Mouse (Mus musculus) ES-Bruce4 (cell line): Measurements from ENCODE around the gene Tpcn1. TPM values are rescaled to one million over a fixed set of nuclear protein-coding genes. Genes with fewer than 3 reads are reported as not detected.
A peak's percentile ranks its signal among the peaks of the same experiment; 100 is the strongest.

Experiments used
- H3K27ac ChIP-seq: 2 replicates; pipeline ENCODE4 v1.5.1; 2012; ENCODE audit warnings: low read length, inconsistent platforms; ENCODE audit not compliant: insufficient read depth
- H3K27me3 ChIP-seq: 2 replicates; pipeline ENCODE4 v1.6.1; 2012; ENCODE audit warnings: mild to moderate bottlenecking, low read length, inconsistent platforms; ENCODE audit not compliant: control insufficient read depth, poor library complexity, insufficient read depth, severe bottlenecking
- H3K36me3 ChIP-seq: 2 replicates; pipeline ENCODE4 v1.6.1; 2012; ENCODE audit warnings: inconsistent platforms, mild to moderate bottlenecking, low read length, moderate library complexity; ENCODE audit not compliant: control insufficient read depth, poor library complexity, insufficient read depth, severe bottlenecking
- H3K4me1 ChIP-seq: one replicate; pipeline ENCODE4 v1.8.1; 2011; ENCODE audit warnings: low read length; ENCODE audit not compliant: control insufficient read depth, insufficient read depth
- H3K4me3 ChIP-seq: 2 replicates; pipeline ENCODE4 v1.5.1; 2011; ENCODE audit warnings: low read depth, mild to moderate bottlenecking, low read length
- H3K9ac ChIP-seq: 2 replicates; pipeline ENCODE4 v1.6.1; 2012; ENCODE audit warnings: low read depth, mild to moderate bottlenecking, inconsistent platforms; ENCODE audit not compliant: poor library complexity, severe bottlenecking
- H3K9me3 ChIP-seq: replicated peaks from 2 replicates; pipeline ENCODE4 v1.6.1; 2012; ENCODE audit warnings: mild to moderate bottlenecking, low read length, inconsistent platforms; ENCODE audit not compliant: control insufficient read depth, poor library complexity, insufficient read depth, severe bottlenecking
- CTCF ChIP-seq: IDR thresholded peaks from one replicate; pipeline ENCODE4 v1.8.1; 2011; ENCODE audit warnings: low read depth, low read length
- EP300 ChIP-seq: IDR thresholded peaks from 2 replicates; pipeline ENCODE4 v1.6.1; 2011; ENCODE audit warnings: low read depth, low read length; ENCODE audit not compliant: insufficient read depth
- POLR2A ChIP-seq: IDR thresholded peaks from one replicate; pipeline ENCODE4 v1.8.1; 2011; ENCODE audit warnings: low read length; ENCODE audit not compliant: insufficient read depth
- polyA plus RNA-seq: library from polyadenylated mRNA; stranded (reverse); fragments of >200 nt; gene quantifications from 2 replicates; pipeline ENCODE4 v1.2.4, GENCODE M21; 2011; ENCODE audit warnings: low read depth; ENCODE audit not compliant: missing spikeins, insufficient read depth, insufficient read length

Tpcn1 gene
- polyA plus RNA-seq, 1 experiment = 13.2 TPM

- Histone ChIP-seq H3K9ac (no peak overlapping the region), H3K36me3 (no peaks in the 10 kb centered on the region), H3K4me1 (peaks cover 3% of the 10 kb centered on the region), H3K4me3 (no peak overlapping the region), H3K27me3 (no peaks in the 10 kb centered on the region), H3K27ac (no peak overlapping the region), H3K9me3 (no peaks in the 10 kb centered on the region)
- TF ChIP-seq CTCF (no peak), EP300 (no peak), POLR2A (no peak)
These were observed 54.3 kb downstream of the Tpcn1 start for GRCm38 (mm10) chr5:120534071-120534685.

GRCm38 (mm10) chr5:120531631-120532030, 56.8 kb downstream of the Tpcn1 start:
- H3K27ac ChIP-seq = no peak overlapping the region
- H3K36me3 ChIP-seq = no peaks in the 10 kb centered on the region
- H3K9ac ChIP-seq = no peak overlapping the region
- no peak overlapping the region for H3K4me3 ChIP-seq
- no peaks in the 10 kb centered on the region for H3K9me3 ChIP-seq
- H3K4me1 ChIP-seq = peaks cover 3% of the 10 kb centered on the region
- TF ChIP-seq POLR2A (no peak), EP300 (no peak), CTCF (no peak)
- H3K27me3 ChIP-seq = no peaks in the 10 kb centered on the region

GRCm38 (mm10) chr5:120527296-120527964, 61.0 kb downstream of the Tpcn1 start:
- H3K36me3 ChIP-seq = no peaks in the 10 kb centered on the region
- H3K9me3 ChIP-seq = no peaks in the 10 kb centered on the region
- H3K4me3 ChIP-seq = no peak overlapping the region
- no peak overlapping the region for H3K27ac ChIP-seq
- H3K4me1 ChIP-seq = peaks cover 6% of the 10 kb centered on the region
- TF ChIP-seq POLR2A (no peak), CTCF (no peak), EP300 (no peak)
- H3K9ac ChIP-seq = no peak overlapping the region
- H3K27me3 ChIP-seq = no peaks in the 10 kb centered on the region

DNA sequence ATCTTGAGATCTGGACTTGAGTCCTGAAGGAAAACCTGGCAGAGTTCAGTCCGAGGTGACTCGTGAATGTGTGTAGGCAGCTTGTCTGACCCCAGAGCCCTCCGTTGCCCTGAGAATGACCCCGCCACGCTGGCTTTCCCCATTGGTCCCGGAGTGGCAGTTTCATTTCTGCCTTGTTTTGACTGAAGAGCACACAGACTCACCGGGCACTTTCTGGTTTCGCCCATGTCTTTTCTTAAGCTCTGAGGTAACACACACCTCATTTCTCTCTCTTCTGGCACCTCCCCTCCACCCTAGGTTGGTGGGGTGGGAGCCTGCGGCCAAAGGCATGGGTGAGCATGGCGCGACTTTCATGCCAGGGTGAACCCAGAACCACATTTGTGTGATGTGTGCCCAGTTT, 62.2 kb downstream of the Tpcn1 start:
- Histone ChIP-seq H3K36me3 (no peaks in the 10 kb centered on the region), H3K9me3 (no peaks in the 10 kb centered on the region), H3K27ac (no peak overlapping the region), H3K4me3 (no peak overlapping the region), H3K9ac (no peak overlapping the region), H3K27me3 (no peaks in the 10 kb centered on the region), H3K4me1 (peaks cover 6% of the 10 kb centered on the region)
- TF ChIP-seq POLR2A (no peak), EP300 (no peak)

GRCm38 (mm10) chr5:120525737-120526136, 62.7 kb downstream of the Tpcn1 start:
- Histone ChIP-seq H3K27ac (no peak overlapping the region), H3K4me1 (peaks cover 6% of the 10 kb centered on the region), H3K27me3 (no peaks in the 10 kb centered on the region), H3K36me3 (no peaks in the 10 kb centered on the region), H3K9me3 (no peaks in the 10 kb centered on the region), H3K9ac (no peak overlapping the region), H3K4me3 (no peak overlapping the region)
- no peak for TF ChIP-seq POLR2A
- TF ChIP-seq EP300 = peak; percentile 61; the same call in 1 of the 2 replicates
- TF ChIP-seq CTCF = peak; percentile 85

DNA sequence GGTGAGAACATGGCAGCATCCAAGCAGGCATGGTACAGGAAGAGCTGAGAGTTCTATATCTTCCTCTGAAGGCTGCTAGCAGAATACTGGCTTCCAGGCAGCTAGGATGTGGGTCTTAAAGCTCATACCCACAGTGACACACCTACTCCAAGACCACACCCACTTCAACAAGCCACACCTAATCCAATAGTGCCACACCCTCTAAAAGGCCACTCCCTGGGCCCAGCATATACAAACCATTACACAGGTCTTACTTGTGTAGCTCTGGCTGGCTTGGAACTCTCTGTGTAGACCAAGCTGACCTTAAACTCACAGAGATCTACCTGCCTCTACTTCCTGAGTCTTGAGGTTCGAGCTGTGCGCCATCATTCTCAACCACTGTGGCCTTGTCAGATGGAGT, 63.7 kb downstream of the Tpcn1 start:
- Histone ChIP-seq H3K4me1 (peaks cover 6% of the 10 kb centered on the region), H3K9ac (no peak overlapping the region), H3K36me3 (no peaks in the 10 kb centered on the region), H3K27ac (no peak overlapping the region; the same call in 1 of the 2 replicates), H3K9me3 (no peaks in the 10 kb centered on the region), H3K27me3 (no peaks in the 10 kb centered on the region), H3K4me3 (no peak overlapping the region)
- TF ChIP-seq CTCF (no peak), EP300 (no peak), POLR2A (no peak)
